Mouse (Mus musculus): ENCODE results near the gene Coro1c. TPM values are rescaled to one million over a fixed set of nuclear protein-coding genes. Genes with fewer than 3 reads are reported as not detected.

Gene Coro1c
- polyA plus RNA-seq, 1 experiment = 12.9 TPM

GRCm38 (mm10) chr5:113906958-113907735 lies 1.4 kb downstream of the Coro1c start:
- TF ChIP-seq POLR2A (IDR thresholded peaks at IDR 0.05; ENCODE audit: control insufficient read depth, low read depth, low read length) (no peak), CTCF (IDR thresholded peaks at IDR 0.05; ENCODE audit: control insufficient read depth, insufficient read depth, insufficient replicate concordance, low read depth, low read length) (no peak)
- H3K4me1 ChIP-seq (ENCODE audit: control insufficient read depth, insufficient read depth, low read length) = peaks cover 18% of the 10 kb centered on the region
- H3K36me3 ChIP-seq (ENCODE audit: control insufficient read depth, insufficient read depth, low read length) = no peaks in the 10 kb centered on the region
- H3K27ac ChIP-seq (ENCODE audit: control insufficient read depth, insufficient read depth, low read depth, low read length) = peak overlapping the region; percentile 36; the same call in 1 of the 2 replicates
- no peaks in the 10 kb centered on the region for H3K27me3 ChIP-seq (ENCODE audit: control insufficient read depth, insufficient read depth, low read length)
- peak overlapping the region; percentile 88; the same call in 1 of the 2 replicates for H3K4me3 ChIP-seq (ENCODE audit: control insufficient read depth, low read depth, low read length)

- no peak for TF ChIP-seq CTCF (IDR thresholded peaks at IDR 0.05; ENCODE audit: control insufficient read depth, insufficient read depth, insufficient replicate concordance, low read depth, low read length)
- no peak for TF ChIP-seq POLR2A (IDR thresholded peaks at IDR 0.05; ENCODE audit: control insufficient read depth, low read depth, low read length)
- Histone ChIP-seq H3K4me3 (ENCODE audit: control insufficient read depth, low read depth, low read length) (no peak overlapping the region), H3K27me3 (ENCODE audit: control insufficient read depth, insufficient read depth, low read length) (no peaks in the 10 kb centered on the region), H3K27ac (ENCODE audit: control insufficient read depth, insufficient read depth, low read depth, low read length) (no peak overlapping the region), H3K36me3 (ENCODE audit: control insufficient read depth, insufficient read depth, low read length) (no peaks in the 10 kb centered on the region), H3K4me1 (ENCODE audit: control insufficient read depth, insufficient read depth, low read length) (peaks cover 18% of the 10 kb centered on the region)
These were observed 3.6 kb downstream of the Coro1c start for GRCm38 (mm10) chr5:113904987-113905386.

- Histone ChIP-seq H3K27ac (ENCODE audit: control insufficient read depth, insufficient read depth, low read depth, low read length) (no peak overlapping the region), H3K27me3 (ENCODE audit: control insufficient read depth, insufficient read depth, low read length) (no peaks in the 10 kb centered on the region), H3K4me1 (ENCODE audit: control insufficient read depth, insufficient read depth, low read length) (peaks cover 13% of the 10 kb centered on the region), H3K36me3 (ENCODE audit: control insufficient read depth, insufficient read depth, low read length) (no peaks in the 10 kb centered on the region), H3K4me3 (ENCODE audit: control insufficient read depth, low read depth, low read length) (no peak overlapping the region)
- TF ChIP-seq CTCF (IDR thresholded peaks at IDR 0.05; ENCODE audit: control insufficient read depth, insufficient read depth, insufficient replicate concordance, low read depth, low read length) (no peak), POLR2A (IDR thresholded peaks at IDR 0.05; ENCODE audit: control insufficient read depth, low read depth, low read length) (no peak)
These were observed 5.6 kb downstream of the Coro1c start for GRCm38 (mm10) chr5:113902983-113903382.

- no peak overlapping the region for H3K4me3 ChIP-seq (ENCODE audit: control insufficient read depth, low read depth, low read length)
- no peak overlapping the region for H3K27ac ChIP-seq (ENCODE audit: control insufficient read depth, insufficient read depth, low read depth, low read length)
- no peaks in the 10 kb centered on the region for H3K36me3 ChIP-seq (ENCODE audit: control insufficient read depth, insufficient read depth, low read length)
- H3K27me3 ChIP-seq (ENCODE audit: control insufficient read depth, insufficient read depth, low read length) = no peaks in the 10 kb centered on the region
- H3K4me1 ChIP-seq (ENCODE audit: control insufficient read depth, insufficient read depth, low read length) = peaks cover 5% of the 10 kb centered on the region
- TF ChIP-seq POLR2A (IDR thresholded peaks at IDR 0.05; ENCODE audit: control insufficient read depth, low read depth, low read length) = no peak
- TF ChIP-seq CTCF (IDR thresholded peaks at IDR 0.05; ENCODE audit: control insufficient read depth, insufficient read depth, insufficient replicate concordance, low read depth, low read length) = no peak
These were observed 6.5 kb downstream of the Coro1c start for GRCm38 (mm10) chr5:113902017-113902416.

- Histone ChIP-seq H3K4me1 (ENCODE audit: control insufficient read depth, insufficient read depth, low read length) (peaks cover 2% of the 10 kb centered on the region; the same call in 1 of the 2 replicates), H3K4me3 (ENCODE audit: control insufficient read depth, low read depth, low read length) (no peak overlapping the region), H3K27me3 (ENCODE audit: control insufficient read depth, insufficient read depth, low read length) (no peaks in the 10 kb centered on the region), H3K27ac (ENCODE audit: control insufficient read depth, insufficient read depth, low read depth, low read length) (no peak overlapping the region), H3K36me3 (ENCODE audit: control insufficient read depth, insufficient read depth, low read length) (no peaks in the 10 kb centered on the region)
- TF ChIP-seq CTCF (IDR thresholded peaks at IDR 0.05; ENCODE audit: control insufficient read depth, insufficient read depth, insufficient replicate concordance, low read depth, low read length) (no peak), POLR2A (IDR thresholded peaks at IDR 0.05; ENCODE audit: control insufficient read depth, low read depth, low read length) (no peak)
These were observed 7.4 kb downstream of the Coro1c start for GRCm38 (mm10) chr5:113901074-113901571.

- no peak overlapping the region for H3K27ac ChIP-seq (ENCODE audit: control insufficient read depth, insufficient read depth, low read depth, low read length)
- no peaks in the 10 kb centered on the region for H3K27me3 ChIP-seq (ENCODE audit: control insufficient read depth, insufficient read depth, low read length)
- no peak overlapping the region for H3K4me3 ChIP-seq (ENCODE audit: control insufficient read depth, low read depth, low read length)
- no peaks in the 10 kb centered on the region for H3K4me1 ChIP-seq (ENCODE audit: control insufficient read depth, insufficient read depth, low read length)
- H3K36me3 ChIP-seq (ENCODE audit: control insufficient read depth, insufficient read depth, low read length) = no peaks in the 10 kb centered on the region
- TF ChIP-seq POLR2A (IDR thresholded peaks at IDR 0.05; ENCODE audit: control insufficient read depth, low read depth, low read length) (no peak), CTCF (IDR thresholded peaks at IDR 0.05; ENCODE audit: control insufficient read depth, insufficient read depth, insufficient replicate concordance, low read depth, low read length) (no peak)
These were observed 9.0 kb downstream of the Coro1c start for GRCm38 (mm10) chr5:113899543-113899942.

- no peaks in the 10 kb centered on the region for H3K36me3 ChIP-seq (ENCODE audit: control insufficient read depth, insufficient read depth, low read length)
- H3K4me1 ChIP-seq (ENCODE audit: control insufficient read depth, insufficient read depth, low read length) = peaks cover 5% of the 10 kb centered on the region
- no peak overlapping the region for H3K4me3 ChIP-seq (ENCODE audit: control insufficient read depth, low read depth, low read length)
- no peak overlapping the region for H3K27ac ChIP-seq (ENCODE audit: control insufficient read depth, insufficient read depth, low read depth, low read length)
- TF ChIP-seq CTCF (IDR thresholded peaks at IDR 0.05; ENCODE audit: control insufficient read depth, insufficient read depth, insufficient replicate concordance, low read depth, low read length) (no peak), POLR2A (IDR thresholded peaks at IDR 0.05; ENCODE audit: control insufficient read depth, low read depth, low read length) (no peak)
- H3K27me3 ChIP-seq (ENCODE audit: control insufficient read depth, insufficient read depth, low read length) = no peaks in the 10 kb centered on the region
These were observed 16.6 kb downstream of the Coro1c start for GRCm38 (mm10) chr5:113892005-113892404.

All from testis, adult 2 months (tissue).